In genomic region chr8:64519650-64520049, GRCm38 (mm10) we compare ENCODE assay signal across 9 mouse cellular contexts.
"Had no signal": no experiment of that assay in that cellular context is flagged by ENCODE, and none has a peak within 500 bp of the region (broad histone marks: within the 10 kb centered on the region; RNA-seq: fewer than 3 reads in every experiment).

No protein-coding gene starts in this region.

- DNase-seq: liver, postnatal 0 days; lung, embryonic 14.5 days; lung, postnatal 10 days; lung, postnatal 4 days; midbrain, embryonic 14.5 days; right cerebral cortex, postnatal 25 days; thymus, adult 2 months; thymus, postnatal 25 days; thymus, postnatal 4 days had no signal
